Mouse (Mus musculus): ENCODE measurements around the gene Tbc1d2. TPM values are rescaled to one million over a fixed set of nuclear protein-coding genes. Genes with fewer than 3 reads are reported as not detected.
"Not testable (repeated sequence)": the region's sequence is repeated elsewhere in the genome, so short reads cannot be mapped to it uniquely, and the experiment has no call there.

Tbc1d2 gene
- total RNA-seq, 1 experiment from 2014 or later: 1.8 TPM

GRCm38 (mm10) chr4:46618196-46618817, 31.7 kb downstream of the Tbc1d2 start:
- ATAC-seq (replicated peaks in 1 of 2; ENCODE audit: insufficient read depth in 1 of 2, low FRiP score in 2 of 2, low TSS enrichment in 1 of 2, low read depth in 1 of 2, poor library complexity in 2 of 2, severe bottlenecking in 2 of 2): no peak

- no peak for ATAC-seq (replicated peaks in 1 of 2; ENCODE audit: insufficient read depth in 1 of 2, low FRiP score in 2 of 2, low TSS enrichment in 1 of 2, low read depth in 1 of 2, poor library complexity in 2 of 2, severe bottlenecking in 2 of 2)
These were observed 32.6 kb downstream of the Tbc1d2 start for GRCm38 (mm10) chr4:46617408-46617807.

GRCm38 (mm10) chr4:46614641-46615040, 35.4 kb downstream of the Tbc1d2 start:
- ATAC-seq (replicated peaks in 1 of 2; ENCODE audit: insufficient read depth in 1 of 2, low FRiP score in 2 of 2, low TSS enrichment in 1 of 2, low read depth in 1 of 2, poor library complexity in 2 of 2, severe bottlenecking in 2 of 2): peak; percentile 82

DNA sequence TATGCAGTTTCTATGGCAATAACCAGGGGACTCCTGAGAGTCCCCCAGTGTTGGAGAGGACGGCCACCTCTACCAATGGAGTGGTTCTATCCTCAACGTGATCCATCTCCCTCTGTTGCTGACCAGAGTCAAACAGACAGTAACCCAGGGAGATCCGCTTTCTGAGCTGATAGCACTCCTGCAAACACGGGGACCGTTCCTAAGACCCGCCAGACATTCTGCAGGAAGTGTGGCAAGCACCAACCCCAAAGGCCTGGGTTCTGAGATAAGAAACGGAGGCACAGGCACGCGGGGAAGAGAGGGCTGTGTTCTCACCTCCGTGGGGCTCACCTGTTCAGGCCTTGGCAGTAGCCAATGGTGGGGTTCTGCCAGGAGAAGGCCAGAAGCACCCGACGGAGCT, 36.4 kb downstream of the Tbc1d2 start:
- no peak for ATAC-seq (replicated peaks in 1 of 2; ENCODE audit: insufficient read depth in 1 of 2, low FRiP score in 2 of 2, low TSS enrichment in 1 of 2, low read depth in 1 of 2, poor library complexity in 2 of 2, severe bottlenecking in 2 of 2)

DNA sequence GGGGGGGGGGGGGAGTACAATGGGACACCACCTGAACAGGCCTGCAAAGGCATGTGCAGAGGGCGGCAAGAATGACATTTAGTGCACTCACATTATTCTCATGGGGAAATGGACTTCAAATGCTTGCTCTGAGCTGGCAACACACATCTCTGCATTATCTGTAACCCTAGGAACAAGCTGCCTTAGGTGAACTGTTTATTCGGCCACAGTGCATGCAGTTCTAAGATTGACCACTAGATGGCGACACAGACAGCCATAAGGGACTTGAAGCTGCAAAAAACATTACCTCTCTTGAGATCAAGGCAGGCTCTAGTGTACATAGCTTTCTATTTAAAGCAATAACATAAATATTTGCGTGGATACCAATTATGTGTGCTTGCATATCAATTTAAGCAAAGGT, 38.8 kb downstream of the Tbc1d2 start:
- ATAC-seq (replicated peaks in 1 of 2; ENCODE audit: insufficient read depth in 1 of 2, low FRiP score in 2 of 2, low TSS enrichment in 1 of 2, low read depth in 1 of 2, poor library complexity in 2 of 2, severe bottlenecking in 2 of 2): peak; percentile 37 to 47; a peak in 2 of 4 replicates

DNA sequence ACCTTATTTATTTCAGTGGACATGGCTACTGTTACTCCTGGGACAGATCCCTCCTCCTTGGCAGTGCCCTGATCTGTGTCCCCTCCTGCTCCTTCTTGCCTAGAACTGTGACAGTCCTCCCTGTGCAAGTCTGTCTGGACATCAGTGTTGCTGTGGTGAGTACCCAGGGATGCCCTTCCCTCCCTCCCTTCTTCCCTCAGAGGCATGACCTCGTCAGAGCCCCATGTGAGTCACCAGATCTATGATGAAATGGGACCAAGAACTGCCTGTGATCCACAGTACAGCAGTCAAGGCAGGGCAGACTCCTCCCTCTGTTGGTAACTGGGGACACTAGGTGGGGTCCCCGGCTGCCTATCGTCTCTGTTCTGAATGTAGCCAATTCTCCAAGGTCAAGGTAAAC, 42.4 kb downstream of the Tbc1d2 start:
- no peak for ATAC-seq (replicated peaks in 1 of 2; ENCODE audit: insufficient read depth in 1 of 2, low FRiP score in 2 of 2, low TSS enrichment in 1 of 2, low read depth in 1 of 2, poor library complexity in 2 of 2, severe bottlenecking in 2 of 2)

GRCm38 (mm10) chr4:46605451-46605850, 44.6 kb downstream of the Tbc1d2 start:
- no peak for ATAC-seq (replicated peaks in 1 of 2; ENCODE audit: insufficient read depth in 1 of 2, low FRiP score in 2 of 2, low TSS enrichment in 1 of 2, low read depth in 1 of 2, poor library complexity in 2 of 2, severe bottlenecking in 2 of 2)

DNA sequence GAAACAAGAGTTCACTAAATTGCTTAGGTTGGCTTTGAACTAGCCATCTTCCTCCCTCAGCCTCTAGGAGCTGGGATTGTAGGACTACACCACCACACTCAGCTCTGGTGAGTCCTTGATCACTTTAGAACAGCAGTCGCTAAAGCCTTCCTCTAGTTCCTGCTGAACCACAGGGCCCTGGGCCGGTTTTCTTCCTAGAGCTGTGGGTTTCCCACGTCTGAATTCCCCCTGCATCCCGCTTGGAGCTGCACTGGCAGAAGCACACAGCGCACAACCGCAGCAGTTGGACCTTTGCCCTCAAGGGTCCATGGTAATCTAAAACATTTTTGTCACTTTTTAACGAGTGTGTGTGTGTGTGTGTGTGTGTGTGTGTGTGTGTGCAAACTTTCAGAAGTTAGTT, 47.3 kb downstream of the Tbc1d2 start:
- no peak for ATAC-seq (replicated peaks in 1 of 2; ENCODE audit: insufficient read depth in 1 of 2, low FRiP score in 2 of 2, low TSS enrichment in 1 of 2, low read depth in 1 of 2, poor library complexity in 2 of 2, severe bottlenecking in 2 of 2)

GRCm38 (mm10) chr4:46601844-46602423, 48.1 kb downstream of the Tbc1d2 start, which contains the start of gene Coro2a:
Coro2a (minus strand) TSS chr4:46602202.
- ATAC-seq (replicated peaks in 1 of 2; ENCODE audit: insufficient read depth in 1 of 2, low FRiP score in 2 of 2, low TSS enrichment in 1 of 2, low read depth in 1 of 2, poor library complexity in 2 of 2, severe bottlenecking in 2 of 2): peak; percentile 55 to 77; a peak in 3 of 4 replicates

GRCm38 (mm10) chr4:46601258-46601843, 48.7 kb downstream of the Tbc1d2 start:
- 0 out of 4 replicates have a peak, but pooled peaks of 1 of the 2 experiments have one; percentile 3 for ATAC-seq (replicated peaks in 1 of 2; ENCODE audit: insufficient read depth in 1 of 2, low FRiP score in 2 of 2, low TSS enrichment in 1 of 2, low read depth in 1 of 2, poor library complexity in 2 of 2, severe bottlenecking in 2 of 2)

DNA sequence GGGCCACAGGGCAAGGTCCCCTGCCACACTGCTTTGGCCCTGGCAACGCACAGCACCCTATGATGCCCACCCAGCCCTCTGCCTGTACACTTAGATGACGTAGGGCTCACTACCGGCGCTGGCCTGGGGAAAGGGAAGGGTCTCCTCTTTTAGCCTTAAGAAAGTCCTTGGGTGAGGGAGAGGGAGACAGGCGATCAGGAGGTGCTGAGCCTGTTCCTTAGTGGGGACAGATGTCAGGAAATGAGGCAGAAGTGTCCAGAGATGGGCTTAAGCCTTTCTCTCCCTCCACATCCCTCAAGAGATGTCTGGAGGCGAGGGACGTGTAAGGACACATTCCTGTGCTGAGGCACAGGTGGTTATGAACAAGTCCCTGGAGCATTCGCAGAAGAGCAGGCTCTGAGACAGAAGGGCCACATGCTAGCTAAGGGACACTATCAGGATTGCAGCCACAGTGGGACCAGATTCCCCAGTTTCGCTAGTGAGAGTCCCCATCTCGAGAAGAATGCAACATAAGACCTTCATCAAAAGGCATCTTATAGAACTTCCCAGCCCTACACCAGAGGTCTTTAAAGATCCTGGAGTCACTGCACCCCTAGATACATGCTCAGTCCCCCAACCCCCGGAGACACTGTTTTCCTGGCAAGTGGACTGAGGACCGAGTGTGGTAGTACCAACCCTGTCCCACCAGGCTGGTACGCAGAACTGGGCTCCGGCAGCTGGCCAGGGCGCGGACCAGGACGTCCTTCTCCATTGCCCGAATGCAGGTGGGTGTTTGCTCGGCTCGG, 49.3 kb downstream of the Tbc1d2 start:
- ATAC-seq (replicated peaks in 1 of 2; ENCODE audit: insufficient read depth in 1 of 2, low FRiP score in 2 of 2, low TSS enrichment in 1 of 2, low read depth in 1 of 2, poor library complexity in 2 of 2, severe bottlenecking in 2 of 2): peak in 1 of 2 experiments; percentile 2; a peak in 1 of 4 replicates

- not testable (repeated sequence) for ATAC-seq (replicated peaks in 1 of 2; ENCODE audit: insufficient read depth in 1 of 2, low FRiP score in 2 of 2, low TSS enrichment in 1 of 2, low read depth in 1 of 2, poor library complexity in 2 of 2, severe bottlenecking in 2 of 2)
These were observed 50.4 kb downstream of the Tbc1d2 start for GRCm38 (mm10) chr4:46599609-46600008.

- ATAC-seq (replicated peaks in 1 of 2; ENCODE audit: insufficient read depth in 1 of 2, low FRiP score in 2 of 2, low TSS enrichment in 1 of 2, low read depth in 1 of 2, poor library complexity in 2 of 2, severe bottlenecking in 2 of 2): no peak
These were observed 51.0 kb downstream of the Tbc1d2 start for GRCm38 (mm10) chr4:46598981-46599380.

DNA sequence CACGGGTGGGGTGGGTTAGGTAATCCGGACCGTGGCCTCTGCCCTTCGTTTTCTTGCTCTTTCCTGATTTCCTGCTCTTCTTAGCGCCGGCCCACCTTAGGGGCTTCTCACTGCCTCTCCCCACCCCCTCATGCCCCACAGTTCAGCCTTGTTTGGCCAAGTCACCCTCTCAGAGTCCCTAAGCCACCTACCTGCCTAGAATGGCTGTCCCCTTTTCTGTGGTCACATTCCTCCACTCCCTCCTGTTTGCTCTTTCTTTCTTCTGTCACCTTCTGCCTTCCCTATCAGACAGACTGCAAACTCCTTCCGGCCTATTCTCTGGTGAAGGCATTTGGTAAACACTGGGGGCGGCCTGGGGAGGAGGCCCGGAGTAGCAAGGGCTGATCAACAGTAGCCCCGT, 51.9 kb downstream of the Tbc1d2 start:
- no peak for ATAC-seq (replicated peaks in 1 of 2; ENCODE audit: insufficient read depth in 1 of 2, low FRiP score in 2 of 2, low TSS enrichment in 1 of 2, low read depth in 1 of 2, poor library complexity in 2 of 2, severe bottlenecking in 2 of 2)

DNA sequence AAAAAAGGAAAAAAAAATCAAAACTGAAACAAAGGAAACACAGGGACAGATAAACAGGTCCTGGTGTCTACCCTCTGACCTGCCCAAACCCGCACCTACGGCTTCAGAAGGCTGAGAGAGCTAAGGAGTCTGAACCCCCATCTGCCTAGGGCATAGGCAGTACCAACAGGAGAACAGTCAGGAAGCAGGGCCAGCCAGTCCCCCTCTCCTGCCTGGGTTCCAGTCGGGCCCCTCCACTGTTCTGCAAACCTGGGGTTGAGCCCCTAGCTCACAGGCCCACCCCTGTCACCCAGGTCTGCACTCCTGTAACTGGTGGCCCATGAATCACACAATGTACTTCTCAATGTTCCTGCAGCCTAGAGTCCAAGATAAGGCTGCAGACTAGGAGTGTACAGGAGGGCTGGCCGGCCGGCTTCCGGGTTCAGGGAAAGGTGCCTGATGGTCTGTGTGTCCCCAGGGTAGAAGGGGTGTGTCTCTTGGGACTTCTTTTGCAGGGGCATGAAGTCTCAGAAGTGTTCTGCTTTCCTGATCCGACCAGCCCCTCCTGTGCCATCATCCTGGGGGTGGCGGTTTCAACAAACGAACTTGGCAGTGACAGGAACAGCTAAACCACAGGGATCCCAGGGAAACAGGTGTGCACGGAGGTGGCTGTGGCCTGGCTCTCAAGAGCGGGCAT, 52.6 kb downstream of the Tbc1d2 start:
- ATAC-seq (replicated peaks in 1 of 2; ENCODE audit: insufficient read depth in 1 of 2, low FRiP score in 2 of 2, low TSS enrichment in 1 of 2, low read depth in 1 of 2, poor library complexity in 2 of 2, severe bottlenecking in 2 of 2): peak; percentile 37 to 42

- no peak for ATAC-seq (replicated peaks in 1 of 2; ENCODE audit: insufficient read depth in 1 of 2, low FRiP score in 2 of 2, low TSS enrichment in 1 of 2, low read depth in 1 of 2, poor library complexity in 2 of 2, severe bottlenecking in 2 of 2)
These were observed 53.6 kb downstream of the Tbc1d2 start for GRCm38 (mm10) chr4:46596398-46596797.

- no peak for ATAC-seq (replicated peaks in 1 of 2; ENCODE audit: insufficient read depth in 1 of 2, low FRiP score in 2 of 2, low TSS enrichment in 1 of 2, low read depth in 1 of 2, poor library complexity in 2 of 2, severe bottlenecking in 2 of 2)
These were observed 55.9 kb downstream of the Tbc1d2 start for GRCm38 (mm10) chr4:46594131-46594530.
